Mouse (Mus musculus): ENCODE measurements around the gene Olr1.

Olr1 gene

DNA sequence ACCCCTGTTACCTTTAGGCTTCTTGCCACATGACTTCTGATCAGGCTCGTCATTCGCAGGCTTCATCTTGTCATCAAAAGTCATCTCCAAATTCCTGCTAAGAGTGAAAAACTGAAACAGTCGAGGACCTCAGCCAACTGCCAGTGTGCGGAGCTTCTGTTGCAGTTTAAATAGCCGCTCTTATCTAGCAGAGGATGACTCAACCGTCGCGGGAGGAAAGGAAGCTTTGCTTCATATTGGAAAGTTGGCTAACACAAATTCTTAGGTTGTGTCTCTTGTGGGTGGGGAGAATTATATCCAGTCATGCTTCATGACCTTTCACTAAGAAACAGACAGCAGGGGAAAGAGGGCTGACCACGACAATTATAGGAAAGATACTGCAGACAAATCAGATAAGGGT lies at the start of gene Olr1:
Gene Olr1, minus strand, starts transcription at position 142 of the 400 bp plus-strand sequence.
- DNase-seq (ENCODE audit: low spot score), result no peak

- DNase-seq (ENCODE audit: low spot score), result no peak
Observed at GRCm38 (mm10) chr6:129548009-129548408, 41.0 kb upstream of the Olr1 start.

GRCm38 (mm10) chr6:129547277-129547676 lies 40.3 kb upstream of the Olr1 start:
- no peak for DNase-seq (ENCODE audit: low spot score)

GRCm38 (mm10) chr6:129543709-129544606 lies 37.0 kb upstream of the Olr1 start:
- DNase-seq (ENCODE audit: low spot score), result peak; percentile 72

- no peak for DNase-seq (ENCODE audit: low spot score)
Observed at GRCm38 (mm10) chr6:129542540-129542939, 35.6 kb upstream of the Olr1 start.

GRCm38 (mm10) chr6:129541931-129542330 lies 35.0 kb upstream of the Olr1 start:
- DNase-seq (ENCODE audit: low spot score), result no peak

GRCm38 (mm10) chr6:129538555-129538954 lies 31.6 kb upstream of the Olr1 start:
- no peak for DNase-seq (ENCODE audit: low spot score)

DNA sequence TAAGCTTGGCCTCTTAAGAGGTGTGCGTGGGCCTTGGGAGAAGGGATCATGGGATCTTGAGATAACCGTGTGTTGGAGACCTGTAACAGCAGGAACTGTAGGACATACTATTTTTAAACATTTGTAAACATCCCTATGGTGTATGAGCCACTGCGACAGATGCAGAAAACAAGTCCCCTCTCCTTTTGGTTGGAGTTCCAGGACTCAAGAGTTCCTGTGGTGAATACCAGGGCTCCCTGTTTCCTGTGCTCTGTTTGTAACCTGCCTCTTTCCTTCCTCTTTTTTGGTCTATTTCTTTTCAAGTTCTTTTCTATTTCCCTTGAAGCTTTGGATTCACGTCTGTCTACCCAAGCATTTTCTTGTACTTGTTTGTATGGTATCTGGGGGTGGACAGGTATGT lies 28.8 kb upstream of the Olr1 start:
- DNase-seq (ENCODE audit: low spot score), result no peak

- no peak for DNase-seq (ENCODE audit: low spot score)
Observed at GRCm38 (mm10) chr6:129534627-129535190, 27.7 kb upstream of the Olr1 start.

- no peak for DNase-seq (ENCODE audit: low spot score)
Observed at GRCm38 (mm10) chr6:129534057-129534456, 27.1 kb upstream of the Olr1 start.

- peak; percentile 63 for DNase-seq (ENCODE audit: low spot score)
Observed at GRCm38 (mm10) chr6:129532942-129533860, 26.2 kb upstream of the Olr1 start, which contains the start of gene Gabarapl1. Gene Gabarapl1, plus strand, starts transcription at chr6:129533160.

DNA sequence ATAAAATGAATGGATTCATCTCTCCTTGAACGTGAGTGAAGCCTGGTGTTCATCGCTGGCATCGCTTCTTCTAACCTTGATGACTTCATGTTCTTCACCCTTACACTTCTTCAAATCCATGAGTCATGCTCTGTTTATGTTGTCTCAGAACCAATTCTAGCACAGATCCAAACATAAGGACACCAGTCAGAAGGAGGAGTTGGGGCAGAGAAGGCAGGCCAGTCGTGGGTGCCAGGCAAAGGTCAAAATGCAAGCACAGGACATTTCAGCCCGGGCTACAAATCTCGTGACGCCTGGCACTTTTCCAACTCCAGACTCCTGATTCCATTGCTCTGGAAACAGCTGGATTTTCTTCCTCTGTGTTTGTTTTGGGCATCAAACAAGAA lies 25.6 kb upstream of the Olr1 start:
- peak; percentile 40 for DNase-seq (ENCODE audit: low spot score)

DNA sequence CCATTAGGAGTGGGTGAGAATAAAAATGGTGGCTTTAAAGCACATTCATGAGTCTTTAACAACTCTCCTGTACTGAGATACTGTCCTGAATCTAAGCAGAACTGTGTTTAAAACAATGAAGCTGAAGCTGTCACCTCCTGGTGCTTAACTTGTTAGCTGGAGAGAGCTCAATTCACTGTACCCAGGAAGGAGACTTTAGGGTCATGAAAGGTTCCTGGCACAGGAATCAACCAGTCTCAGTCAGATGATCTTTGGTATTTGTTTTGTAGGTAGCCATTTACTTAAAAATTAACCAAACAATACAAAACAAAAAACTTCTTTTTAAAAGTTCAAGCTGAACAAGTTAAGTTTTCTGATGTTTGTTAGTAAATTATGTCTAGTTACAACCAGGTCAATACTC lies 23.3 kb upstream of the Olr1 start:
- DNase-seq (ENCODE audit: low spot score), result no peak

- DNase-seq (ENCODE audit: low spot score), result no peak
Observed at GRCm38 (mm10) chr6:129529605-129530004, 22.6 kb upstream of the Olr1 start.

DNA sequence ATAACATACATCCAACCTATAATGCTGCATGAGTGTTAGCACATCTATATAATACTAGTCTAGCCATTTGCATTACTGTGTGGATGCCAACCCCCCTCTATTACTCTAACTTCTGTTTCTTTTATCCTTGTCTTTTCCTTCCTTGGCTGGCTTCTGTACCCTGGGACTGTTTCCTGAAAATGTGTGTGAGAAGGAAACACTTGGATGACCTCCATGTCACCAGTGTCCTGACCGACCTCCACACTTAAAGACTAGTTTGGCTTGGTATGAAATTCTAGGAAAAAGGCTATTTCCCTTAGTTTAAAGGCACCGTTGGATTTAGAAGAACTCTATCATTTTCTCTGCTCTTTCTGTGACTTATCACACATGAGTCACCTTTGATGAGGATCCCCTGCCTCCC lies 20.5 kb upstream of the Olr1 start:
- DNase-seq (ENCODE audit: low spot score), result no peak

DNA sequence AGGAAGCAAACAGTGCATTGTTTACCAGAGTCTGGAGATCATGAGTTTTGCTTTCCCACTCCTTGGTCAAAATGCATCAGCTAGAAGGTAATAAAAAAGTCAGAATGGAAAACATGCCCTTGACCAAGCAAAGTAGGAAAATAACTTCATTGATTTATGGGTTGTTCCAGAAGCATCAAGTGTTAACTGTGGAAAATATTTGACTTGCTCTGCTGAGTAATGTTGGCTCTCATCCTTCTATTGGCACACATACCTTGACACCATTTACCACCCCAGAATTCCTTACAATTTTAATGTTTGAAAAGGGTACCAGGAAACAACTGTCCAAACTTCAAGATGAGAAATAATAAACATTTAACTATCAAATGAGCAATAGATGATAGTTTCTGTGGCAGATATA lies 19.1 kb upstream of the Olr1 start:
- DNase-seq (ENCODE audit: low spot score), result no peak

- DNase-seq (ENCODE audit: low spot score), result no peak
Observed at GRCm38 (mm10) chr6:129517752-129518408, 10.9 kb upstream of the Olr1 start.

GRCm38 (mm10) chr6:129516388-129516787 lies 9.4 kb upstream of the Olr1 start:
- DNase-seq (ENCODE audit: low spot score), result no peak

- DNase-seq (ENCODE audit: low spot score), result no peak
Observed at GRCm38 (mm10) chr6:129515068-129515467, 8.1 kb upstream of the Olr1 start.

- DNase-seq (ENCODE audit: low spot score), result no peak
Observed at GRCm38 (mm10) chr6:129514376-129514775, 7.4 kb upstream of the Olr1 start.

GRCm38 (mm10) chr6:129513409-129513808 lies 6.4 kb upstream of the Olr1 start:
- no peak for DNase-seq (ENCODE audit: low spot score)

- no peak for DNase-seq (ENCODE audit: low spot score)
Observed at GRCm38 (mm10) chr6:129512868-129513267, 5.9 kb upstream of the Olr1 start.

Measured in layer of hippocampus, adult 9-10 months (tissue).